Mouse (Mus musculus) left cerebral cortex, adult 18-20 months (tissue): ENCODE measurements at regions not wholly inside any gene's neighbourhood (a gene's known extent, or its start where the extent isn't known, plus 50 kb on each side); places are given as distances from the start of the nearest gene placed in this dataset.
A peak's percentile ranks its signal among the peaks of the same experiment; 100 is the strongest.

Experiments
- DNase-seq, 2 experiments: peaks; one replicate each; pipeline ENCODE4 v3.0.0; 2021 to 2022; ENCODE audit warnings: low spot score in 2 of 2, mixed read lengths in 1 of 2

DNA sequence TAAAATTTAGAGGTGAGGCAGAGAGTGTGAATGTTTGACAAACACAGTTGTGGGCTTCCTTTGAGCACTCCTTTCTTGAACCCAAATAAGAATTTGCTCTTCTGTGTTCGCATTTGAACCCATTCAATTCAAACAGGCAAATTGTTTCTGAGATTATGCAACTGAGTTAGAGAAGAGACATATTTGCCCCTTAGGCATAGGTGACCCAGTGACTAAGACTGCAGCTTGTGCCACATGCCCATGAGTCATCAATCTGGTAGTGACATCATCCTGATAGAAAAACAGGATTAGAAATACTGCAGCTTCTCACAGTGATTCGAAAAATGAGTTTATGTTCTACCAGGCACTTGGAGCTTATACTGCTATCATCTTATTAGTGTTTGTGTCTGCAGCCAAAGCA is 67.2 kb downstream of the Zfp622 start:
- no peak for DNase-seq

- DNase-seq: no peak
These were observed 68.7 kb downstream of the Zfp622 start for GRCm38 (mm10) chr15:26052720-26053316.

DNA sequence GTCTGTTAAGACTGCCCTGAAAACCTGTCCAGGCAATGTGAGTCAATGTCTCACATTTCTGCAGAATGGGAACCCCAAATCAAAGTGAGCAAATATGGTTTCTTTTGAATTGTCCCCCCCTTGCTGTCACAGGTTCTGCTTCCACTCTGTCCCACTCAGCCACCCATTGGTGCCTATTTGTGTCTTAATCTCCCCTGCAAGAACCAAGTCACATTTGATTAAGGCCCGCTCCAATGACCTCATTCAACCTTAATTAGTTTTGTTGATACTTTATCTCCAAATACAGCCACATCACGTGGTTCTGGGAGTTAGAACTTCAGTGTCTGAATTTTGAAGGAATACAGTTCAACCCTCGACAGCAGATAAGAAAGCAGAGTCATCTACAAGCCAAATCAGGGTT is 73.9 kb downstream of the Zfp622 start:
- DNase-seq: no peak

GRCm38 (mm10) chr15:26100199-26100598 is 116.0 kb downstream of the Zfp622 start:
- DNase-seq: no peak

DNA sequence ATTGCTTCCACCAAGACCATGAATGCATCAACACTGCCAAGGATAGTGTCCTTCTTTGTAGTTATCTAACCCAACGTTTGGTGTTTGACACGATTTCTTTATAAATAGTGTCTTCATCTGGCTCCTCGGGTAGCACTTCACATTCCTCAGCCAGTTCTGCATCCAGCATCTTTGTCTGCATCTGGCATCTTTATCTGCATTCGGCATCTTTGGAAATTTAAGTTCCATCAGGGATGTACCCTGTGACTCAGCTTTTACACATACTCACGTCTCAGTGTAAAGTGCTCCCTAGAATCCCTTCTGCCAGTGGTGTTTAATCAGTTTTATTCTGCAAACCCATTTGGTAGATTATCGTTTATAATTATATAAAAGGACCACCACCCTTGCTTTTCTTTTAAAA is 123.8 kb downstream of the Zfp622 start:
- peak in 1 of 2 experiments; percentile 4 for DNase-seq

DNA sequence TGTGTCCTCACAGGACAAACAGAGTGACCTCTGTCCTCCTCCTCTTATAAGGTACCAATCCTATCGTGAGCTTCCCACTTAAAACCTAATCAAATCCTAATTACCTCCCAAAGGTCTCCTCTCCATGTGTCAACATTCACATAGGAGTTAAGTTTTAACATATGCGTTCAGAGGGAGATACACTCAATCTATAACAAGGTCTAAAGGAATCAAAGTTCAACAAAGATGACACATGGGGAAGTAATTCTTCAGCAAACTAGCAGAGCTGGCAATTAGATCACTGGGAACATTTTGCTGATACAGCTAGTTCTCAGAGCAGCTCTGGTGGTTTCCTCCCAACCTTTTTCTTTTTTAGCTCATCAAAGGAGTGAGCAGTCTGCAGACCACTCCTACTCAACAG is 160.0 kb downstream of the Zfp622 start:
- no peak for DNase-seq

DNA sequence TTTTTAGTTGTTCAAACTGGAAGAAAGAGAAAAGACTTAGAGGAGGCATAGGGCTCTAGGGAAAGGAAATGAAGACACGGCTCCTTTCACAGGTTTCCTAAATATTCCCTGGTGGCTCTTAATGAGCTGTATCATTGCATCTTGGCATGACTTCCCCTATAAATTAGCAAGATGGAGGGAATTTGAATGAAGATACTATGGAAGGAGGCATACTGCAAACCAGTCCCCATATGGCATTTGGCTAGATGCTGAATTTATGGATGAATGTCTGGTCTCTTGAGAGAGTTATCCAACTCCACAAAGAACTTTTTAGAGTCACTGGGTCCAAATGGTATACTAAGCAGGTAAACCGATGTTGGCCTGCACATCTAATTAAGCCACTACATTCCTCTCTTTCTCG is 150.3 kb upstream of the March11 start:
- DNase-seq: no peak

GRCm38 (mm10) chr15:26184930-26185329 is 123.9 kb upstream of the March11 start:
- no peak for DNase-seq

DNA sequence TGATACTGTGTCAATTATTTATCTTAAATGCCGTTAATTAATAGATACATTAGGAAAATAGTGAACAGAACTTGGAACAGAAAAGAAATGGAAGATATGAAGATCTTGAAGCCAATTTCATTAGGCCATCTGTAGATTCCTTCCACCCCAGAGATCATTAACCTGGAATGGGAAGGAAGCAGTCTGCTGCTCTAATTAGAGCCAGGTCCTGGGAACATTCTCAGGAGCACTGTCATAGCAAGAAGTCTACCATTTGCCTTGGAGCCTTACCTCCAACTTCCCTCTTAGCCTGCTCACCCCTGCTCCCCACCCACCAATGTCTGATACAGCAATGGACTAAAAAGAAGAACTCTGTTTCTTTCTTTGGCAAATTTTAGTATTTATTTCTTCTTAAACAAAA is 113.3 kb upstream of the March11 start:
- DNase-seq: no peak

DNA sequence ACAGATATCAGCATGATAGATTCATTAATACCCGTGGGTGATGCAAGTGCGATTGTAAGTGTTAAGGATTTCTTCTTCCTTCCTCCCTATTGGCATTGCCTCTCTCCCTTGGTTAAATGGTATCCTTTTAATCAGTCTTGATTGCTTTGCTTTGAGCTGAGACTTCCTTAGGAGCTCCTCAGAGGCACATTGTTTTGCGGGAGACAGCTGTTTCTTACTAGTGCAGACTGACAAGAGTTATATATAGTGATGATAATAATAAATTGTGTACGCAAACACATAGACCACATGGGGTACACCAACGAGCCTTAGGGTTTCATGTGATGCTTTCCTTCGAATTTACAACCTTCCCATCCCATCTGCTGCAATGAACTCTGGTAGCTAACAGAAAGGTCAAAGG is 102.0 kb upstream of the March11 start:
- no peak for DNase-seq

GRCm38 (mm10) chr15:26220855-26221254 is 88.0 kb upstream of the March11 start:
- DNase-seq: no peak

GRCm38 (mm10) chr15:26228646-26229045 is 80.2 kb upstream of the March11 start:
- no peak for DNase-seq
